Mouse (Mus musculus): Measurements from ENCODE around the gene Emc6. TPM values are rescaled to one million over a fixed set of nuclear protein-coding genes. Genes with fewer than 3 reads are reported as not detected.

Emc6 gene
- polyA plus RNA-seq, 1 experiment from 2014 or later = 132 TPM

- H3K27ac ChIP-seq (ENCODE audit: low read depth, low read length) = no peak overlapping the region
- H3K4me2 ChIP-seq (replicated peaks; ENCODE audit: low read depth, low read length) = no peak overlapping the region
- H3K9ac ChIP-seq (ENCODE audit: low read depth, low read length) = no peak overlapping the region
- H3K9me3 ChIP-seq (ENCODE audit: control insufficient read depth, low read length) = no peaks in the 10 kb centered on the region
- H3K4me3 ChIP-seq (ENCODE audit: low read depth, low read length) = no peak overlapping the region
- DNase-seq (ENCODE audit: low spot score) (no peak), ATAC-seq (ENCODE audit: low FRiP score) (no peak)
- WGBS = 87% methylated on average over 8 of the region's 8 CpGs
- H3K4me1 ChIP-seq (replicated peaks; ENCODE audit: control insufficient read depth, insufficient read depth, low read length) = no peaks in the 10 kb centered on the region
- H3K27me3 ChIP-seq (ENCODE audit: control insufficient read depth, insufficient read depth, low read length) = no peaks in the 10 kb centered on the region
- no peaks in the 10 kb centered on the region for H3K36me3 ChIP-seq (ENCODE audit: control insufficient read depth, insufficient read depth, low read length)
Measured at GRCm38 (mm10) chr11:73203895-73204294, 27.1 kb upstream of the Emc6 start.

DNA sequence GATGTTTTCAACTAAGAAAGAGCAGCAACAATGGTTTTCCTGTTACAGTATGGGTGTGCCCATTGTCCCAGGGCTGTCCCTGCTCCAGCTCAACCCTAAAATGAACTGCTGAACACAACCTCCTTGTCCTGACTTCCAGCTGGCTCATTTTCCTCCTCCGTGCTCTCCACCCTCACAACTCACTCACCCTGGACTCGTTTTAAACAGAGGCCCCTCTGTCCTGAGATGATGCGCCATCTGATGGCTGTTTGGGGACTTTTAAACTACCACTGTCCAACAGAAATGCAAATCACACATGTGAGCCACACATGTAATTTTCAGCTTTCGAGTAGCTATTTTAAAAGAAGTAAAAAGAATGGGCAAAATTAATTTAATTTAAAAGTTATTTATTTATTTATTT, 24.8 kb upstream of the Emc6 start:
- no peaks in the 10 kb centered on the region for H3K9me3 ChIP-seq (ENCODE audit: control insufficient read depth, low read length)
- no peak overlapping the region for H3K9ac ChIP-seq (ENCODE audit: low read depth, low read length)
- no peak overlapping the region for H3K27ac ChIP-seq (ENCODE audit: low read depth, low read length)
- H3K27me3 ChIP-seq (ENCODE audit: control insufficient read depth, insufficient read depth, low read length) = no peaks in the 10 kb centered on the region
- WGBS = 37% methylated on average over 4 of the region's 4 CpGs
- H3K4me3 ChIP-seq (ENCODE audit: low read depth, low read length) = no peak overlapping the region
- no peak for ATAC-seq (ENCODE audit: low FRiP score)
- no peak overlapping the region for H3K4me2 ChIP-seq (replicated peaks; ENCODE audit: low read depth, low read length)
- DNase-seq (ENCODE audit: low spot score) = peak; percentile 22
- no peaks in the 10 kb centered on the region for H3K4me1 ChIP-seq (replicated peaks; ENCODE audit: control insufficient read depth, insufficient read depth, low read length)
- H3K36me3 ChIP-seq (ENCODE audit: control insufficient read depth, insufficient read depth, low read length) = no peaks in the 10 kb centered on the region

DNA sequence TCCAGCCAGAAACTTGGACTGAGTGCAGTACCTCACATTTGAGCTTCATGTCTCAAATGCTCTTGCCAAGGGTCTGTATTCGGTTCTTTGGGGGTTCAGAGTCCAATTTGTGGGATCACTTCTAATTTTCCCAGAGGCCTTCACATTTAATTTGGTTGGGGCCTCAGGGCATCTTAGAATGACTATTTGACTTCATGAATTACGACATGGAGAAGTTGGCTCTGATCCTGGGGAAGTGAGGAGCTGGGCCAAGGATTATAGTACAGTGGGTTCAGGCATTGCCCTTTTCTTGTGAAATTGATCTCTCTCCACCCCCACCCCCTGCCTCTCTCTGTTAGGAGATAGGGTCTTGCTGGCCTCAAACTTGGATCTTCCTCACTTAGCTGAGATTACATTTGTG, 24.2 kb upstream of the Emc6 start:
- 77% methylated on average over 2 of the region's 2 CpGs for WGBS
- no peaks in the 10 kb centered on the region for H3K9me3 ChIP-seq (ENCODE audit: control insufficient read depth, low read length)
- no peaks in the 10 kb centered on the region for H3K4me1 ChIP-seq (replicated peaks; ENCODE audit: control insufficient read depth, insufficient read depth, low read length)
- no peak overlapping the region for H3K27ac ChIP-seq (ENCODE audit: low read depth, low read length)
- ATAC-seq (ENCODE audit: low FRiP score) (no peak), DNase-seq (ENCODE audit: low spot score) (no peak)
- H3K27me3 ChIP-seq (ENCODE audit: control insufficient read depth, insufficient read depth, low read length) = no peaks in the 10 kb centered on the region
- no peaks in the 10 kb centered on the region for H3K36me3 ChIP-seq (ENCODE audit: control insufficient read depth, insufficient read depth, low read length)
- H3K4me2 ChIP-seq (replicated peaks; ENCODE audit: low read depth, low read length) = no peak overlapping the region
- H3K9ac ChIP-seq (ENCODE audit: low read depth, low read length) = no peak overlapping the region
- no peak overlapping the region for H3K4me3 ChIP-seq (ENCODE audit: low read depth, low read length)

DNA sequence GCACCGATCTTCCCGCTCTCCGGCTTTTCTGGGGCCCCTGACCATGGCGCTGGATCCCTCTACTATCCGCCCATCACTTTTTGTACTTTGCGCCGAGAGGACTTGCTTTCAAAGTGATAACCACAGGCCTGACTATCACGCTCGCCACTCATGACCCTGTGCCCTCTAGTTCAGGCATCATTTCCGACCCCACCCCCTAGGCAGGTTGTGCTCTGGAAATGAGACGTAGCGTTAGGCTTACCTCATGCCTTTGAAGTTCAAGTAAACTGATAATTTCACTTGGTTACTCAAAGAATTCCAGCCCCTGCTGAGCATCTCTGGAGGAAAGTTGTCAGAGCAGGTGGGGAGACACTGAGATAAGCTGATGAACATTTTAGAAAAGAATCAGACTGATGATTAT, 23.0 kb upstream of the Emc6 start:
- Histone ChIP-seq H3K36me3 (ENCODE audit: control insufficient read depth, insufficient read depth, low read length) (no peaks in the 10 kb centered on the region), H3K27me3 (ENCODE audit: control insufficient read depth, insufficient read depth, low read length) (no peaks in the 10 kb centered on the region), H3K4me1 (replicated peaks; ENCODE audit: control insufficient read depth, insufficient read depth, low read length) (no peaks in the 10 kb centered on the region), H3K9ac (ENCODE audit: low read depth, low read length) (peak overlapping the region; percentile 64), H3K27ac (ENCODE audit: low read depth, low read length) (no peak overlapping the region), H3K4me3 (ENCODE audit: low read depth, low read length) (peak overlapping the region; percentile 60), H3K9me3 (ENCODE audit: control insufficient read depth, low read length) (no peaks in the 10 kb centered on the region), H3K4me2 (replicated peaks; ENCODE audit: low read depth, low read length) (peak overlapping the region; percentile 92)
- DNase-seq (ENCODE audit: low spot score) (no peak), ATAC-seq (ENCODE audit: low FRiP score) (peak; percentile 1; the same call in 1 of the 2 replicates)
- 5% methylated on average over 12 of the region's 12 CpGs for WGBS

DNA sequence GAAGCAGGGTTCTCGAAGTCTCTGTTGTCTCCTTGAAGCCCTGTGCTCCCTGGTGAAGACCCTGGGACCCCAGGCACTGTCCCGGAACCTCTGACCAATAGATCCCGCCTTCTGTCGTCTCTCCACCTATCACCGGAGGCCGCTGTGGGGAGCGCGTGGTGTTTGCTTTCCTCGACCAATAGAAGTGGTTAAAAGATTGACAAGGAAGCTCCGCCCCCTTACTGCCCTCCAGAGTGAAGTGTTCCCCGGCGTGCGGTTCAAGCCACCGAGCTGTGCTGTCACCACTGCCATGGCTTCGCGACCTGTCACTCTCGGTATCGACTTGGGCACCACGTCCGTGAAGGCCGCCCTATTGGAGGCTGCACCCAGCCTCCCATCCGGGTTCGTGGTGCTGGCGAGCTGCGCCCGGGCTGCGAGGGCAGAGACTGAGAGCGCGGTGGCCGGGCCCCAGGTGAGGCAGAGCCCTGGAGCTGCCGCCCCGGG, 22.4 kb upstream of the Emc6 start, which contains the start of gene Shpk:
Gene Shpk (plus strand): TSS at position 231 of the 483 bp plus-strand sequence.
- ATAC-seq (ENCODE audit: low FRiP score) (peak; percentile 99), DNase-seq (ENCODE audit: low spot score) (peak; percentile 94)
- H3K4me3 ChIP-seq (ENCODE audit: low read depth, low read length) = peak within 1 kb of the TSS; percentile 60
- 0% methylated on average over 28 of the region's 32 CpGs for WGBS
- peak within 1 kb of the TSS; percentile 65 for H3K9ac ChIP-seq (ENCODE audit: low read depth, low read length)
- peak within 1 kb of the TSS; percentile 92 for H3K4me2 ChIP-seq (replicated peaks; ENCODE audit: low read depth, low read length)
- no peaks in the 10 kb centered on the region for H3K27me3 ChIP-seq (ENCODE audit: control insufficient read depth, insufficient read depth, low read length)
- H3K9me3 ChIP-seq (ENCODE audit: control insufficient read depth, low read length) = no peaks in the 10 kb centered on the region
- 0 out of 2 replicates have a peak within 1 kb of the TSS, but pooled peaks have one; percentile 11 for H3K27ac ChIP-seq (ENCODE audit: low read depth, low read length)
- H3K36me3 ChIP-seq (ENCODE audit: control insufficient read depth, insufficient read depth, low read length) = no peaks in the 10 kb centered on the region
- no peaks in the 10 kb centered on the region for H3K4me1 ChIP-seq (replicated peaks; ENCODE audit: control insufficient read depth, insufficient read depth, low read length)

DNA sequence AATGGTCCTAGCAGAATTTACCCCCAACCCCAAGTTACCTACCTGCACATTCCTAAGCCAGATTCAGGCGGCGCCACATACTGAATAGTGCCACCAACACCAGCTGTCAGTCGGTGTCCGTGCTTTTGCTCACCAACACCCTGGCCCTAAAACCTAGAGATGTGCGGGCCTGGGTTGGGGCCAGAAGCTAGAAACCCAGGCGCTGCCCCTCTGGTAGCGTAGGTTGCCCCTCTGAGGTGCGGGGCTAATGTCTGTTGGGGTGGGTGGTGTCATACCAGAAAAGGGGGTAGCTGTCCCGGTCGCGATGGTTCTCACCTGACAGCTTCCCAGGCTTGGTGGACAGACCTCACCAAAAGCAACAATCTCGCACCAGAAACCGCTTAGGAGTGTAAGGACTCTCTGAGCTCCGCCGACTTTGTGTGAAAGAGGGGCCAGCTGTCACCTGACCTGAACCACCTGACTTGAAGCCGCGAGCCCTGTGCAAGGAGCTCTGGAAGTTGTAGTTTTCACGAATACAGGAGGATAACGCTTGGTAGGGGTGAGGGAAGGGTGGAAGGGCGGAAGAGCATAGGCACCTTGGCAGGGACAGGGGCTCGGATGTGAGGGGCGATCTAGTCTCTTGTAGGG, 21.9 kb upstream of the Emc6 start, which contains the start of gene Ctns:
Gene Ctns (minus strand): TSS at position 440 of the 627 bp plus-strand sequence.
- Histone ChIP-seq H3K4me2 (replicated peaks; ENCODE audit: low read depth, low read length) (peak within 1 kb of the TSS; percentile 92), H3K27me3 (ENCODE audit: control insufficient read depth, insufficient read depth, low read length) (no peaks in the 10 kb centered on the region), H3K9ac (ENCODE audit: low read depth, low read length) (peak within 1 kb of the TSS; percentile 65), H3K4me3 (ENCODE audit: low read depth, low read length) (peak within 1 kb of the TSS; percentile 60), H3K36me3 (ENCODE audit: control insufficient read depth, insufficient read depth, low read length) (no peaks in the 10 kb centered on the region), H3K27ac (ENCODE audit: low read depth, low read length) (0 out of 2 replicates have a peak within 1 kb of the TSS, but pooled peaks have one; percentile 11), H3K9me3 (ENCODE audit: control insufficient read depth, low read length) (no peaks in the 10 kb centered on the region), H3K4me1 (replicated peaks; ENCODE audit: control insufficient read depth, insufficient read depth, low read length) (no peaks in the 10 kb centered on the region)
- no peak for DNase-seq (ENCODE audit: low spot score)
- peak; percentile 95 for ATAC-seq (ENCODE audit: low FRiP score)
- 2% methylated on average over 22 of the region's 22 CpGs for WGBS

DNA sequence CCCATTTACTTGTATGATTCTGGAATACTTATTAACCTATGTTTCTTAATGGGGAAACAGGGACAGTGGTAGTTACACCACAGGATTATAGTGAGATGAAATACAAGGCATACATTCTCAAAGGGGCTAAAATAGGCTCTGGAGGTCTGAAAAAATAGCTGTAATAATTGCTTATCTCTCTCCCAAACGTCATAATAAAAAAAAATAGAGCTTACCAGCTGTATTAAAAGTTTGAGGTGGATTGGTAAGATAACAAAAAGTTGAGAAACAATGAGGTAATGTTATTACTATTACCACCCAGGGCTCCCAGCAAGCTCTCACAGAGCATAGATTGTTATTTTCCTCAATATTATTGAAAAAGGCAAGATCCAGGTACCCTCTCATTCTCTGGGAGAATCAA, 21.4 kb upstream of the Emc6 start:
- peak overlapping the region; percentile 60 for H3K4me3 ChIP-seq (ENCODE audit: low read depth, low read length)
- no peaks in the 10 kb centered on the region for H3K36me3 ChIP-seq (ENCODE audit: control insufficient read depth, insufficient read depth, low read length)
- DNase-seq (ENCODE audit: low spot score) (no peak), ATAC-seq (ENCODE audit: low FRiP score) (no peak)
- H3K4me1 ChIP-seq (replicated peaks; ENCODE audit: control insufficient read depth, insufficient read depth, low read length) = no peaks in the 10 kb centered on the region
- no peaks in the 10 kb centered on the region for H3K9me3 ChIP-seq (ENCODE audit: control insufficient read depth, low read length)
- H3K27ac ChIP-seq (ENCODE audit: low read depth, low read length) = no peak overlapping the region
- no peaks in the 10 kb centered on the region for H3K27me3 ChIP-seq (ENCODE audit: control insufficient read depth, insufficient read depth, low read length)
- WGBS = 13% methylated on average over 1 of the region's 1 CpGs
- peak overlapping the region; percentile 92 for H3K4me2 ChIP-seq (replicated peaks; ENCODE audit: low read depth, low read length)
- peak overlapping the region; percentile 65 for H3K9ac ChIP-seq (ENCODE audit: low read depth, low read length)

DNA sequence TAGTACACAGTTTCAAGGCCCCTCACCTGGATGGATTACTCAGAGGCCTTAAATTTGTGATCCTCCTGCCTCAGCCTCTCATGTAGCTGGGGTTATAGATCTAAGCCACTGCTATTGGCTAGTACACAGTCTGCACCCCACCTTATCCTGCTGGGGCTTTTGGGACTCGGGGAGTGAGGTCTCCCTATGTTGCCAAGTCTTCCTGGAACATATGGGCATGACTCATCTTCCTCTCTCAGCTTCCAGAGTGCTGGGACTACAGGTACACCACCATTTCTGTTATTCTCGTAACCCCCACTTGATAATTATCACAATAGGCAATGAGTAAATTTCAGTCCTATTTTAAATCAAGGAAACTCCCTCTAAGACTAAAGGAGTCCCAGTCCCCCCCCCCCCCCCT, 17.6 kb upstream of the Emc6 start:
- WGBS = 85% methylated on average over 2 of the region's 2 CpGs

DNA sequence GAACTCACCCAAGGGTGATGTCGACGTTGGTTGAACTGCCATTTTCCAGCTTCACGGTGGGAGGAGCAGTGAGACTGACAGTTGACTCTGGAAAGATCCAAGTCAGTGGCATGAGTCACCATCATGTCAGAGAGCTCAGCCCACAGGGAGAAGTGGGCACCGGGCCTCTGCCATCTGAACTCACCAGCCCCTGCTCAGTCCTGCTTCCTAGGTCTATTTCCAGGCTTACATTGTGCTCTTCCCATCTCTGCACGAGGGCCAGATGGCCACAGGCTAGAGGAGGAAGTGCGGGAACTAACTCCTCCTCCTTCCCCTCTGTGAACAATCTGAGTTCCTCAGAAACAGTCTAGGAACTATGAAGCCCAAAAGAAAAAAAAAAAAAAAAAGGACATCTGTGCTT, 16.2 kb upstream of the Emc6 start:
- Histone ChIP-seq H3K4me3 (ENCODE audit: low read depth, low read length) (no peak overlapping the region), H3K27ac (ENCODE audit: low read depth, low read length) (no peak overlapping the region), H3K4me1 (replicated peaks; ENCODE audit: control insufficient read depth, insufficient read depth, low read length) (no peaks in the 10 kb centered on the region), H3K4me2 (replicated peaks; ENCODE audit: low read depth, low read length) (no peak overlapping the region), H3K36me3 (ENCODE audit: control insufficient read depth, insufficient read depth, low read length) (no peaks in the 10 kb centered on the region), H3K9ac (ENCODE audit: low read depth, low read length) (no peak overlapping the region), H3K27me3 (ENCODE audit: control insufficient read depth, insufficient read depth, low read length) (no peaks in the 10 kb centered on the region), H3K9me3 (ENCODE audit: control insufficient read depth, low read length) (no peaks in the 10 kb centered on the region)
- DNase-seq (ENCODE audit: low spot score) (no peak), ATAC-seq (ENCODE audit: low FRiP score) (no peak)
- 85% methylated on average over 6 of the region's 6 CpGs for WGBS

More for the DNA sequence above, 17.6 kb upstream of the Emc6 start:
- ATAC-seq (ENCODE audit: low FRiP score) (no peak), DNase-seq (ENCODE audit: low spot score) (no peak)
- no peaks in the 10 kb centered on the region for H3K9me3 ChIP-seq (ENCODE audit: control insufficient read depth, low read length)
- no peaks in the 10 kb centered on the region for H3K27me3 ChIP-seq (ENCODE audit: control insufficient read depth, insufficient read depth, low read length)
- H3K36me3 ChIP-seq (ENCODE audit: control insufficient read depth, insufficient read depth, low read length) = no peaks in the 10 kb centered on the region
- no peaks in the 10 kb centered on the region for H3K4me1 ChIP-seq (replicated peaks; ENCODE audit: control insufficient read depth, insufficient read depth, low read length)
- no peak overlapping the region for H3K4me3 ChIP-seq (ENCODE audit: low read depth, low read length)
- H3K27ac ChIP-seq (ENCODE audit: low read depth, low read length) = no peak overlapping the region
- H3K4me2 ChIP-seq (replicated peaks; ENCODE audit: low read depth, low read length) = no peak overlapping the region
- no peak overlapping the region for H3K9ac ChIP-seq (ENCODE audit: low read depth, low read length)

All from hindbrain, embryonic 11.5 days (tissue).